Mouse (Mus musculus) heart, postnatal 0 days (tissue): ENCODE data around the gene Vmn2r113. TPM values are rescaled to one million over a fixed set of nuclear protein-coding genes. Genes with fewer than 3 reads are reported as not detected.
"Not testable (repeated sequence)": the region's sequence is repeated elsewhere in the genome, so short reads cannot be mapped to it uniquely, and the experiment has no call there.

Experiments used
- ATAC-seq: fragments of 200-750 bp; cut with Nextera tagmentation; 2 replicates; pipeline ENCODE4 v1.8.0; 2017; ENCODE audit warnings: low read depth, moderate number of reproducible peaks, moderate library complexity; ENCODE audit not compliant: insufficient read depth
- DNase-seq: peaks from one replicate; pipeline ENCODE4 v3.0.0-alpha.2; 2016; ENCODE audit warnings: low spot score
- H3K27ac ChIP-seq: fragments of 300-500 bp; sonication (generic); 2 replicates; pipeline ENCODE4 v1.5.1; 2014; ENCODE audit warnings: low read depth, mild to moderate bottlenecking
- H3K27me3 ChIP-seq: fragments of 300-500 bp; sonication (generic); 2 replicates; pipeline ENCODE4 v1.6.1; 2014; ENCODE audit warnings: low read length, mixed read lengths; ENCODE audit not compliant: control insufficient read depth, insufficient read depth
- H3K36me3 ChIP-seq: fragments of 300-500 bp; sonication (generic); replicated peaks from 2 replicates; pipeline ENCODE4 v1.6.1; 2014; ENCODE audit warnings: low read length, mixed read lengths; ENCODE audit not compliant: control insufficient read depth, insufficient read depth
- H3K4me1 ChIP-seq: fragments of 300-500 bp; sonication (generic); 2 replicates; pipeline ENCODE4 v1.6.1; 2014; ENCODE audit warnings: antibody characterized with exemption; ENCODE audit not compliant: control insufficient read depth, insufficient read depth
- H3K4me2 ChIP-seq: fragments of 300-500 bp; sonication (generic); 2 replicates; pipeline ENCODE4 v1.6.1; 2014; ENCODE audit warnings: low read depth, mild to moderate bottlenecking, low read length, moderate library complexity
- H3K4me3 ChIP-seq: fragments of 300-500 bp; sonication (generic); 2 replicates; pipeline ENCODE4 v1.5.1; 2014; ENCODE audit warnings: low read depth, low read length
- H3K9ac ChIP-seq: fragments of 300-500 bp; sonication (generic); replicated peaks from 2 replicates; pipeline ENCODE4 v1.6.1; 2014; ENCODE audit warnings: low read depth, low read length, mixed read lengths
- H3K9me3 ChIP-seq: fragments of 300-500 bp; sonication (generic); replicated peaks from 2 replicates; pipeline ENCODE4 v1.6.1; 2016; ENCODE audit warnings: low read length; ENCODE audit not compliant: control insufficient read depth
- WGBS: fragments of 180-500 bp; shearing (Covaris S2); extraction: QIAGEN DNeasy Blood & Tissue Kit; methylation state at CpG from one replicate; pipeline ENCODE4 v1.1.7; 2014; 5-methylcytosine and 5-hydroxymethylcytosine counted together
- polyA plus RNA-seq: library from polyadenylated mRNA; unstranded; fragments of >200 nt; fragmentation: Nextera tagmentation; extraction: Ambion mirVana; gene quantifications from 2 replicates; pipeline ENCODE4 v1.2.1, GENCODE M21; 2015
- total RNA-seq: library from RNA; depleted of rRNA; stranded (reverse); fragments of >200 nt; gene quantifications from 2 replicates; pipeline ENCODE4 v1.2.3, GENCODE M21; 2014; ENCODE audit warnings: low replicate concordance; rRNA removed

Gene Vmn2r113
- total RNA-seq = not detected in 2 replicates
- not detected in 2 replicates for polyA plus RNA-seq

- not testable (repeated sequence) for H3K4me3 ChIP-seq
These were observed at the start of gene Vmn2r113 for GRCm38 (mm10) chr17:22942684-22943083. Gene Vmn2r113 (plus strand): TSS chr17:22942984.

More at GRCm38 (mm10) chr17:22942684-22943083, at the start of gene Vmn2r113:
- not testable (repeated sequence) for H3K4me2 ChIP-seq, DNase-seq, H3K9ac ChIP-seq, H3K9me3 ChIP-seq, H3K4me1 ChIP-seq, ATAC-seq, H3K27ac ChIP-seq, H3K36me3 ChIP-seq, H3K27me3 ChIP-seq
- no CpG with 5 or more reads among the region's 4 CpGs for WGBS

Other genes with a start within 250 kb of the Vmn2r113 start
- gene Zfp945, start 75.8 kb upstream of the Vmn2r113 start, total RNA-seq = 13.8 and 15.6 TPM in 2 replicates
- 14.8 and 14.9 TPM in 2 replicates for gene Zfp945, start 75.8 kb upstream of the Vmn2r113 start, polyA plus RNA-seq
- not detected in 2 replicates for gene Vmn2r-ps130, start 118.2 kb downstream of the Vmn2r113 start, total RNA-seq
- gene Vmn2r-ps130, start 118.2 kb downstream of the Vmn2r113 start, polyA plus RNA-seq = not detected in 2 replicates